Mouse (Mus musculus) midbrain, embryonic 16.5 days (tissue): Measurements from ENCODE around the gene Tub. TPM values are rescaled to one million over a fixed set of nuclear protein-coding genes. Genes with fewer than 3 reads are reported as not detected.

Source experiments
- ATAC-seq: fragments of 200-750 bp; cut with Nextera tagmentation; 2 replicates; pipeline ENCODE4 v1.8.0; 2017; ENCODE audit warnings: moderate TSS enrichment
- H3K27ac ChIP-seq: fragments of 300-500 bp; sonication (generic); 2 replicates; pipeline ENCODE4 v1.5.1; 2014; ENCODE audit warnings: mild to moderate bottlenecking, low read length, mixed read lengths
- H3K27me3 ChIP-seq: fragments of 300-500 bp; sonication (generic); 2 replicates; pipeline ENCODE4 v1.6.1; 2014; ENCODE audit warnings: low read depth, low read length, mixed read lengths; ENCODE audit not compliant: control insufficient read depth, insufficient read depth
- H3K36me3 ChIP-seq: fragments of 300-500 bp; sonication (generic); 2 replicates; pipeline ENCODE4 v1.6.1; 2014; ENCODE audit warnings: mild to moderate bottlenecking, low read length, moderate library complexity, mixed read lengths; ENCODE audit not compliant: control insufficient read depth, insufficient read depth
- H3K4me1 ChIP-seq: fragments of 300-500 bp; sonication (generic); 2 replicates; pipeline ENCODE4 v1.6.1; 2014; ENCODE audit warnings: mild to moderate bottlenecking, low read length, mixed read lengths; ENCODE audit not compliant: control insufficient read depth, insufficient read depth
- H3K4me2 ChIP-seq: fragments of 300-500 bp; sonication (generic); 2 replicates; pipeline ENCODE4 v1.6.1; 2014; ENCODE audit warnings: mild to moderate bottlenecking, low read length, mixed read lengths
- H3K4me3 ChIP-seq: fragments of 300-500 bp; sonication (generic); 2 replicates; pipeline ENCODE4 v1.5.1; 2014; ENCODE audit warnings: low read depth, mild to moderate bottlenecking, low read length, moderate library complexity, mixed read lengths
- H3K9ac ChIP-seq: fragments of 300-500 bp; sonication (generic); 2 replicates; pipeline ENCODE4 v1.6.1; 2014; ENCODE audit warnings: low read depth, low read length, mixed read lengths
- H3K9me3 ChIP-seq: fragments of 300-500 bp; sonication (generic); replicated peaks from 2 replicates; pipeline ENCODE4 v1.6.1; 2014; ENCODE audit warnings: mild to moderate bottlenecking, low read length, mixed read lengths; ENCODE audit not compliant: control insufficient read depth, poor library complexity, severe bottlenecking
- WGBS: fragments of 180-500 bp; shearing (Covaris S2); extraction: QIAGEN DNeasy Blood & Tissue Kit; methylation state at CpG from one replicate; pipeline ENCODE4 v1.1.7; 2014; 5-methylcytosine and 5-hydroxymethylcytosine counted together
- polyA plus RNA-seq: library from polyadenylated mRNA; unstranded; fragments of >200 nt; fragmentation: Nextera tagmentation; extraction: Ambion mirVana; gene quantifications from 2 replicates; pipeline ENCODE4 v1.2.1, GENCODE M21; 2015

The Tub gene
- polyA plus RNA-seq, 1 experiment from 2014 or later, result 62.1 TPM

- H3K36me3 ChIP-seq, result no peaks in the 10 kb centered on the region
- H3K27ac ChIP-seq, result no peak overlapping the region
- H3K4me3 ChIP-seq, result no peak overlapping the region
- no peak overlapping the region for H3K4me2 ChIP-seq
- H3K27me3 ChIP-seq, result no peaks in the 10 kb centered on the region
- WGBS, result 91% methylated on average over 7 of the region's 7 CpGs
- no peak overlapping the region for H3K9ac ChIP-seq
- H3K4me1 ChIP-seq, result peaks cover 44% of the 10 kb centered on the region
- no peaks in the 10 kb centered on the region for H3K9me3 ChIP-seq
- ATAC-seq, result no peak
Measured at GRCm38 (mm10) chr7:109014851-109015250, 64.7 kb downstream of the Tub start.

GRCm38 (mm10) chr7:109016378-109016923 lies 66.3 kb downstream of the Tub start:
- no peak overlapping the region; the same call in 1 of the 2 replicates for H3K9ac ChIP-seq
- no peak overlapping the region; the same call in 1 of the 2 replicates for H3K4me2 ChIP-seq
- H3K4me1 ChIP-seq, result peaks cover 39% of the 10 kb centered on the region
- no peak overlapping the region for H3K4me3 ChIP-seq
- 23% methylated on average over 5 of the region's 5 CpGs for WGBS
- no peaks in the 10 kb centered on the region for H3K9me3 ChIP-seq
- H3K36me3 ChIP-seq, result no peaks in the 10 kb centered on the region; the same call in 1 of the 2 replicates
- ATAC-seq, result no peak
- H3K27ac ChIP-seq, result peak overlapping the region; percentile 48
- no peaks in the 10 kb centered on the region for H3K27me3 ChIP-seq

GRCm38 (mm10) chr7:109019243-109019642 lies 69.1 kb downstream of the Tub start:
- WGBS, result 90% methylated on average over 7 of the region's 7 CpGs
- no peak overlapping the region for H3K4me2 ChIP-seq

GRCm38 (mm10) chr7:109021428-109021827 lies 71.3 kb downstream of the Tub start:
- peak; percentile 52 for ATAC-seq
- Histone ChIP-seq H3K4me2 (no peak overlapping the region), H3K27me3 (no peaks in the 10 kb centered on the region), H3K4me1 (peaks cover 4% of the 10 kb centered on the region), H3K9ac (no peak overlapping the region), H3K4me3 (no peak overlapping the region), H3K36me3 (peaks cover 22% of the 10 kb centered on the region), H3K9me3 (no peaks in the 10 kb centered on the region), H3K27ac (no peak overlapping the region)
- WGBS, result 17% methylated on average over 3 of the region's 3 CpGs

More at GRCm38 (mm10) chr7:109019243-109019642, 69.1 kb downstream of the Tub start:
- Histone ChIP-seq H3K4me1 (peaks cover 16% of the 10 kb centered on the region), H3K9me3 (no peaks in the 10 kb centered on the region), H3K4me3 (no peak overlapping the region), H3K36me3 (peaks cover 9% of the 10 kb centered on the region), H3K9ac (no peak overlapping the region), H3K27ac (no peak overlapping the region), H3K27me3 (no peaks in the 10 kb centered on the region)
- no peak; the same call in 1 of the 2 replicates for ATAC-seq

- ATAC-seq, result no peak
- no peak overlapping the region for H3K27ac ChIP-seq
- H3K36me3 ChIP-seq, result peaks cover 45% of the 10 kb centered on the region
- no peaks in the 10 kb centered on the region for H3K9me3 ChIP-seq
- no peak overlapping the region for H3K9ac ChIP-seq
- no peak overlapping the region for H3K4me3 ChIP-seq
- no peaks in the 10 kb centered on the region for H3K27me3 ChIP-seq
- WGBS, result 92% methylated on average over 7 of the region's 7 CpGs
- H3K4me2 ChIP-seq, result no peak overlapping the region
- H3K4me1 ChIP-seq, result no peaks in the 10 kb centered on the region
Measured at GRCm38 (mm10) chr7:109025743-109026142, 75.6 kb downstream of the Tub start.

GRCm38 (mm10) chr7:109026976-109027375 lies 76.8 kb downstream of the Tub start:
- 87% methylated on average over 9 of the region's 9 CpGs for WGBS
- no peaks in the 10 kb centered on the region for H3K9me3 ChIP-seq
- no peak overlapping the region for H3K4me3 ChIP-seq
- H3K4me2 ChIP-seq, result no peak overlapping the region
- H3K27me3 ChIP-seq, result no peaks in the 10 kb centered on the region
- no peak overlapping the region for H3K27ac ChIP-seq
- no peaks in the 10 kb centered on the region for H3K4me1 ChIP-seq
- no peak for ATAC-seq
- H3K9ac ChIP-seq, result no peak overlapping the region
- H3K36me3 ChIP-seq, result peaks cover 48% of the 10 kb centered on the region

- no peak overlapping the region for H3K27ac ChIP-seq
- peaks cover 46% of the 10 kb centered on the region for H3K36me3 ChIP-seq
- H3K27me3 ChIP-seq, result no peaks in the 10 kb centered on the region
- no peak overlapping the region for H3K9ac ChIP-seq
- no peaks in the 10 kb centered on the region for H3K4me1 ChIP-seq
- ATAC-seq, result peak; percentile 41; the same call in 1 of the 2 replicates
- H3K4me2 ChIP-seq, result no peak overlapping the region
- H3K9me3 ChIP-seq, result no peaks in the 10 kb centered on the region
- WGBS, result 96% methylated on average over 7 of the region's 7 CpGs
- H3K4me3 ChIP-seq, result no peak overlapping the region
Measured at GRCm38 (mm10) chr7:109027721-109028120, 77.6 kb downstream of the Tub start.

- Histone ChIP-seq H3K9me3 (no peaks in the 10 kb centered on the region), H3K9ac (no peak overlapping the region), H3K4me3 (no peak overlapping the region), H3K4me1 (no peaks in the 10 kb centered on the region), H3K36me3 (peaks cover 41% of the 10 kb centered on the region), H3K27ac (no peak overlapping the region), H3K27me3 (no peaks in the 10 kb centered on the region), H3K4me2 (no peak overlapping the region)
- WGBS, result 30% methylated on average over 6 of the region's 6 CpGs
- peak; percentile 60 for ATAC-seq
Measured at GRCm38 (mm10) chr7:109028204-109028603, 78.1 kb downstream of the Tub start.

GRCm38 (mm10) chr7:109029961-109030465 lies 79.9 kb downstream of the Tub start:
- Histone ChIP-seq H3K4me3 (no peak overlapping the region), H3K27ac (no peak overlapping the region), H3K27me3 (no peaks in the 10 kb centered on the region), H3K4me2 (no peak overlapping the region), H3K4me1 (no peaks in the 10 kb centered on the region), H3K9me3 (no peaks in the 10 kb centered on the region), H3K36me3 (peaks cover 38% of the 10 kb centered on the region), H3K9ac (no peak overlapping the region)
- WGBS, result 86% methylated on average over 6 of the region's 6 CpGs
- no peak for ATAC-seq
